Mouse (Mus musculus) ES-E14 (cell line): ENCODE data around the gene Uxs1.

Experiments used
- HCFC1 ChIP-seq: IDR thresholded peaks from 2 replicates; pipeline ENCODE4 v1.6.1; 2012; ENCODE audit warnings: low read length, inconsistent platforms, borderline replicate concordance; ENCODE audit not compliant: insufficient read depth
- ZC3H11A ChIP-seq: IDR thresholded peaks from 2 replicates; pipeline ENCODE4 v1.6.1; 2012; ENCODE audit warnings: low read depth, mild to moderate bottlenecking, inconsistent platforms, low read length, borderline replicate concordance
- ZNF384 ChIP-seq: IDR thresholded peaks from 2 replicates; pipeline ENCODE4 v1.6.1; 2012; ENCODE audit warnings: low read depth, low read length, inconsistent platforms

DNA sequence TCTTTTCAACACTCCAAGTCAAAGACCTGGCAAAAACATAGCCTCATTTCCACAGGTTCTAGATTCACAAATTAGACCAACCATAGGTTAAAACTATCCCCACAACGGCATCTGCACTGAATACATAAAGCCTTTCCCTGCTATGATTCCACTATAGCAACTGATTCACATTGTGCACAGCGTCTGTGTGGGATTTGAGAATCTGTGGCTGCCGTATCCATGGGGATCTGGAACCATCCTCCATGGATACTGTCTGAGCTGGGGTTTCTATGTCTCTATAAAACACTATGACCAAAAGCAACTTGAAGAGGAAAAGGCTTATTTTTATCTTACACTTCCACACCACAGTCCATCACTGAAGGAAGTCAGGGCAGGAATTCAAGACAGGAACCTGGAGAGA, 44.9 kb downstream of the Uxs1 start:
- TF ChIP-seq ZNF384 (no peak), ZC3H11A (no peak), HCFC1 (no peak)
